Mouse (Mus musculus) megakaryocyte progenitor cell, adult 5-6 weeks (primary cell): Measurements from ENCODE around the gene Mtrf1. TPM values are rescaled to one million over a fixed set of nuclear protein-coding genes. Genes with fewer than 3 reads are reported as not detected.
"Not testable (repeated sequence)": the region's sequence is repeated elsewhere in the genome, so short reads cannot be mapped to it uniquely, and the experiment has no call there.

Source experiments
- ATAC-seq: replicated peaks from 2 replicates; pipeline ENCODE4 v1.8.0; 2016; ENCODE audit warnings: mild to moderate bottlenecking, moderate TSS enrichment, inconsistent platforms; ENCODE audit not compliant: poor library complexity
- total RNA-seq, 2 experiments: library from RNA; stranded (forward) in 1 of 2; stranded (reverse) in 1 of 2; fragments of 157-497, 149-512 nt in 1 of 2; fragments of 200-1000 nt in 1 of 2; gene quantifications; 2 replicates each; pipeline versions ENCODE4 v1.2.3 to v1.2.4; 2015 to 2017

Mtrf1 gene
- total RNA-seq, 2 experiments from 2014 or later: 15.4 to 23.7 TPM

DNA sequence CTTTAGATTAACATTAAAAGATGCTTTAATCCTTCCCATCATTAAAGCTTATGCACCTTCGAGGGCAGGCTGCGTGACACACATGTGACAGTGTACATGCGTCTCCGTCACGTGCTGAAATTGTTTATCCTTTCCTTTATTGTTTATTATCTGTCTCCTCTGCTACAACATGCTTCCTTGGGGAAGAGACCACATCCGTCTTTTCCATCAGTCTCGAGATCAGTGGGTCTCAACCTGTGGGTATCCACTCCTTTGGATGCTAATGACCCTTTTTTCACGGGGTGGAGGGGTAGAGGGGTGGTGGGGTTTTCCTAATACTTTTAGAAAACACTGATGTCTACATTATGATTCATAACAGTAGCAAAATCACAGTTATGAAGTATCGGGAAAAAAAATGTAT lies 47.0 kb downstream of the Mtrf1 start:
- no peak for ATAC-seq

DNA sequence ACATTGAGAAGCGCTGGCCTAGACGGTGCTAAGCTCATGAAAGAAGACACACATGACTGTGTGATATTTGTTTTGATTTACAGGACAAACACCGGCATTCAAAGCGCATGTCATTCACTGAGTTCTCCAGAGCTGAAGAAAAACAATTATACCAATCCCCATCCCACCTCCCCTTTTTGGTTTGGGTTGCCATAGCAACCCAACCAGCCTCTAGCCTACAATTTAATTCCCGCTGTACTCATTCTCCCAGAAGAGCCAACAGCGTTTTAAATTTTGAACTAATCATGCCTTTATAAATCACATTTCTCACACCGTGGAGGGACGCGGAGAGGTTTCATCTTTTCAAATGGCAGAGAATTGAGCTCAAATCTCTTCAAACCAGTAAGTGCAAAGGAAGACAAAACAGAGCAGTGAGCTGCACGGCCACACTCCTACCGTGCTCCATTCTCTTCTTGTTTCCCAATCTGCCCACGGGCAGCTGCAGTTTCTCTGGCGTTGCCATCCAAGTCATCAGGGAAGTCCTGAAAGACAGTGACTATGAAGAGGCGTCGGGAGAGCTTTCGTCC lies 47.6 kb downstream of the Mtrf1 start:
- peak; percentile 33; the same call in 1 of the 2 replicates for ATAC-seq

DNA sequence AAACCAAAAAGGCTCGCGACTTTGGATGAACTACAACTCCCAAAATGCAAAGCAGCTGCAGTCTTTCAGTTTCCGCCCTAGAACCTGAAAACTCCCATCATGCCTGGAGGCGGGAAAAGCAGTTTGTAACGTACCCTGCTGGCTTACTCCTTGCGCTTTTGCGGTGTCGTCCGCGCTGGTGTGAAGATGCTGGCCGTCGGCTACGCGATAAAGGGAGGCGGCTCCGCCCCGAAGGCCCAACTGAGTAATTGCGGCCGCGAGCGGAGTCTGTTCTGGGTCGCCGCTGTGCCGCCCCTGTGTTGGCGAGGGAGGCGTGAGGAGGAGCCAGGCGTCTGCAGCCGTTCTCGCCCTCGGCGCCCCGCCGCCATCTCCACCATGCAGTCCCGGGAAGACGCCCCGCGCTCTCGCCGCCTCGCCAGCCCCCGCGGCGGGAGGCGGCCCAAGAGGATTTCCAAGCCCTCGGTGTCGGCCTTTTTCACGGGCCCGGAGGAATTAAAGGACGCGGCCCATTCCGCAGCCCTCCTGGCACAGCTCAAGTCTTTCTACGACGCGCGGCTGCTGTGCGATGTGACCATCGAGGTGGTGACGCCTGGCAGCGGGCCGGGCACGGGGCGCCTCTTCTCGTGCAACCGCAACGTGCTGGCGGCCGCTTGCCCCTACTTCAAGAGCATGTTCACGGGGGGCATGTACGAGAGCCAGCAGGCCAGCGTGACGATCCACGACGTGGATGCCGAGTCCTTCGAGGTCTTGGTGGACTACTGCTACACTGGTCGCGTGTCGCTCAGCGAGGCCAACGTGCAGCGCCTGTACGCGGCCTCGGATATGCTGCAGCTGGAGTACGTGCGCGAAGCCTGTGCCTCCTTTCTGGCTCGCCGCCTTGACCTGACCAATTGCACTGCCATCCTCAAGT lies 54.4 kb downstream of the Mtrf1 start, which contains the start of gene Kbtbd6:
Gene Kbtbd6 (plus strand): TSS at position 155 of the 910 bp plus-strand sequence.
- ATAC-seq: peak; percentile 97

DNA sequence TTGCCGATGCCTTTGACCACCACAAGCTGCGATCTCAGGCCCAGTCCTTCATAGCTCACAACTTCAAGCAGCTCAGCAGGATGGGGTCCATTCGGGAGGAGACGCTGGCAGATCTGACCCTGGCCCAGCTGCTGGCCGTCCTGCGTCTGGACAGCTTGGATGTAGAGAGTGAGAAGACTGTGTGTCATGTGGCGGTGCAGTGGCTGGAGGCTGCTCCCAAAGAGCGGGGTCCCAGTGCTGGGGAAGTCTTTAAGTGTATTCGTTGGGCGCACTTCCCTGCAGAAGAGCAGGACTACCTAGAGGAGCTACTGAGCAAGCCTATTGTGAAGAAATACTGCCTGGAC lies 55.0 kb downstream of the Mtrf1 start:
- ATAC-seq: not testable (repeated sequence)

DNA sequence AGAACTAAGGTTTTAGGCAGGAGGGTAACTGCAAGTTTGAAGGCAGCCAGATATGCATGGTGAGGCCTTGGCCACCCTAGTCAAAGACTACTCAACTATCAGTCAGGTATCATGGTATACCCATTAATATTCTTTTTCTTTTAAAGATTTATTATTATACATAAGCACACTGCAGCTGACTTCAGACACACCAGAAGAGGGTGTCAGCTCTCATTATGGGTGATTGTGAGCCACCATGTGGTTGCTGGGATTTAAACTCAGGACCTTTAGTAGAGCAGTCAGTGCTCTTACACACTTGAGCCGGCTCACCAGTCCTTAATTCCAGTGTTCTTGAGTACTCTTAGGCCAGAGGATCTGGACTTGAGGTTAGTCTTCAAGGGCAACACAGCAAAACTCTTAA lies 62.8 kb downstream of the Mtrf1 start:
- no peak for ATAC-seq

DNA sequence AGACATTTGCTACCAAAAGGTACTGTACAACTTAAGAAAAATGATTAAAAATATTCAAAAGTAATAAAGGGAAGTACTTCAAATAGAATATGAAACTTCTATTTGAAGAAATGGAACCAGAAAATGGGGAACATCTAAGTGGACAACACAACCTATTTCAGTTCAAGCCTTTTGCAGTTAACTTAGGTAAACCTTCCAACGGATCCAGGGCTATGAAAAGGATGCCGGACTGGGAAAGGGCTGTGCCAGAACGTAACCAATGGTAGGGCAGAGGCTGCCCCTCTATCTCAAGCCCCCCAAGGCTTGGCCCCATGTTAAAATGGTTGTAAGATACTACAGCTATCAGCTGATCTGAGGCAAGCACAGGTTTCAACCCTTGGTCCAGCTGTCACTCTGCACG lies 63.4 kb downstream of the Mtrf1 start:
- ATAC-seq: no peak

DNA sequence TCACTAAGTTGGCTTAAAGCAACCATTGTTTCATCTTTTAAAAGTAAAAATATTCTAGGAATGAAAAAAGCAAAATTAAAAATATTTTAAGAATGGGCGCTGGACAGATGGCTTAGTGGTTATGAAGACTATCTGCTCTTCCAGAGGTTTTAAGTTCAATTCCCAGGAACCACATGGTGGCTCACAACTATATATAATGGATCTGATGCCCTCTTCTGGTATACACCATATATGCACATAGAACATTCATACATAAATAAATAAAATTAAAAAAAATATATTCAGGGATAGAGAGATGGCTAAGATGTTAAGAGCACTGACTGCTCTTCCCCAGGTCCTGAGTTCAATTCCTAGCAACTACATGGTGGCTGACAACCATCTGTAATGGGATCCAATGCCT lies 68.1 kb downstream of the Mtrf1 start:
- ATAC-seq: peak; percentile 31; the same call in 1 of the 2 replicates

DNA sequence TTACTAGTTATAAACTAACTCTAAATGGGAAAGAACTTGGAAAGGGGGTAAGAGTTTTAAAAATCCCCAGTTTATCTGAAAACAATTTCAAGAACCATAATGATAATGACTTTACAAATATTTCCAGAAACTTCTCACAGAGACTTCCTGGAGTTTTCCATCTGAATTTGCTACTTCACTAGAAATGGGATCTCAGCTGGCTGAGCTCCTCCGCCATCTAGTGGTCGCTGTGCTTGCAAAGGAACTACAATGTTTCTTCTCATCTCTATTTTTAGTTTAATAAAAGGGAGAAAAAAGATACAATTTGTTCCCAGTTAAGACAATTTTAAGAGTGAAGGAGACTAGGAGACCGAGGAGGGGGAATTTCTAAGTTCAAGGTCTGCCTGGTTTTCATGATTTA lies 70.0 kb downstream of the Mtrf1 start:
- peak; percentile 64 for ATAC-seq

Other genes starting within 250 kb of the Mtrf1 start
- gene Zfp957, start 150.4 kb upstream of the Mtrf1 start, total RNA-seq (2015): not detected in 2 replicates
- not detected in 2 replicates for gene Zfp957, start 150.4 kb upstream of the Mtrf1 start, total RNA-seq (2017)
- 183 and 199 TPM in 2 replicates for gene Rgcc, start 96.1 kb upstream of the Mtrf1 start, total RNA-seq (2015)
- gene Rgcc, start 96.1 kb upstream of the Mtrf1 start, total RNA-seq (2017): 212 and 243 TPM in 2 replicates
- 65.7 and 71.2 TPM in 2 replicates for gene Naa16, start 7.0 kb upstream of the Mtrf1 start, total RNA-seq (2015)
- gene Naa16, start 7.0 kb upstream of the Mtrf1 start, total RNA-seq (2017): 30.7 and 49.9 TPM in 2 replicates
- 15.7 and 16.9 TPM in 2 replicates for gene Kbtbd7, start 28.7 kb downstream of the Mtrf1 start, total RNA-seq (2015)
- gene Kbtbd7, start 28.7 kb downstream of the Mtrf1 start, total RNA-seq (2017): 14.3 and 14.9 TPM in 2 replicates
- gene Kbtbd6, start 54.1 kb downstream of the Mtrf1 start, total RNA-seq (2015): 4.7 and 5.7 TPM in 2 replicates
- 5.1 and 6.6 TPM in 2 replicates for gene Kbtbd6, start 54.1 kb downstream of the Mtrf1 start, total RNA-seq (2017)
- gene Elf1, start 83.4 kb downstream of the Mtrf1 start, total RNA-seq (2015): 96.8 and 98.3 TPM in 2 replicates
- 178 and 189 TPM in 2 replicates for gene Elf1, start 83.4 kb downstream of the Mtrf1 start, total RNA-seq (2017)
- 33.6 and 34.2 TPM in 2 replicates for gene Wbp4, start 83.7 kb downstream of the Mtrf1 start, total RNA-seq (2015)
- gene Wbp4, start 83.7 kb downstream of the Mtrf1 start, total RNA-seq (2017): 50.2 and 84.2 TPM in 2 replicates
- gene Sugt1, start 189.9 kb downstream of the Mtrf1 start, total RNA-seq (2015): 103 and 124 TPM in 2 replicates
- 125 and 134 TPM in 2 replicates for gene Sugt1, start 189.9 kb downstream of the Mtrf1 start, total RNA-seq (2017)